Mouse (Mus musculus) ovary, adult 10 weeks (tissue): Measurements from ENCODE around the gene Med12. TPM values are rescaled to one million over a fixed set of nuclear protein-coding genes. Genes with fewer than 3 reads are reported as not detected.

Experiments used
- polyA plus RNA-seq: library from polyadenylated mRNA; stranded (reverse); fragments of 350-450 nt; fragmentation: Illumina TruSeq; extraction: RNeasy Lipid Tissue Mini Kit (QIAGEN cat#74804); gene quantifications from one replicate; pipeline ENCODE4 v1.2.3, GENCODE M21; 2014

Med12 gene
- polyA plus RNA-seq, result 4.3 TPM

GRCm38 (mm10) chrX:101273875-101274738 lies at the start of gene Med12:
TSS of gene Med12 (plus strand) at chrX:101274030.

GRCm38 (mm10) chrX:101253952-101254729 lies 19.7 kb upstream of the Med12 start, which contains the start of gene Foxo4:
TSS of gene Foxo4 (plus strand) at chrX:101254528.

GRCm38 (mm10) chrX:101263892-101264291 lies 9.9 kb upstream of the Med12 start, which contains the start of gene Gm614:
TSS of gene Gm614 (minus strand) at chrX:101263992.

GRCm38 (mm10) chrX:101268025-101268754 lies 5.6 kb upstream of the Med12 start, which contains the start of gene Il2rg:
TSS of gene Il2rg (minus strand) at chrX:101268255.

GRCm38 (mm10) chrX:101268755-101269124 lies 5.1 kb upstream of the Med12 start, which contains the start of gene Gm20489:
TSS of gene Gm20489 (minus strand) at chrX:101269023.

GRCm38 (mm10) chrX:101299055-101299454 lies 25.2 kb downstream of the Med12 start, which contains the start of gene Nlgn3:
TSS of gene Nlgn3 (plus strand) at chrX:101299168.

Other genes with a start within 250 kb of the Med12 start
- 0.80 TPM for gene Tex11, start 214.4 kb upstream of the Med12 start, polyA plus RNA-seq
- gene Slc7a3, start 188.0 kb upstream of the Med12 start, polyA plus RNA-seq, result 0.20 TPM
- gene Snx12, start 51.5 kb upstream of the Med12 start, polyA plus RNA-seq, result 56.9 TPM
- gene Foxo4, start 19.5 kb upstream of the Med12 start, polyA plus RNA-seq, result 16.8 TPM
- gene Gm614, start 10.0 kb upstream of the Med12 start, polyA plus RNA-seq, result not detected
- gene Il2rg, start 5.8 kb upstream of the Med12 start, polyA plus RNA-seq, result 15.9 TPM
- 0.51 TPM for gene Gm20489, start 5.0 kb upstream of the Med12 start, polyA plus RNA-seq
- gene Nlgn3, start 25.1 kb downstream of the Med12 start, polyA plus RNA-seq, result 0.86 TPM
- gene Gjb1, start 102.3 kb downstream of the Med12 start, polyA plus RNA-seq, result not detected
- gene Zmym3, start 146.8 kb downstream of the Med12 start, polyA plus RNA-seq, result 90.9 TPM
- gene Nono, start 155.3 kb downstream of the Med12 start, polyA plus RNA-seq, result 637 TPM
- not detected for gene Itgb1bp2, start 175.1 kb downstream of the Med12 start, polyA plus RNA-seq